Mouse (Mus musculus): ENCODE measurements at regions not wholly inside any gene's neighbourhood (a gene's known extent, or its start where the extent isn't known, plus 50 kb on each side); places are given as distances from the start of the nearest gene placed in this dataset.

- Histone ChIP-seq H3K4me2 (ENCODE audit: low read depth, low read length) (no peak overlapping the region), H3K36me3 (ENCODE audit: control insufficient read depth, insufficient read depth, low read length) (no peaks in the 10 kb centered on the region), H3K27ac (ENCODE audit: low read length) (no peak overlapping the region), H3K4me1 (ENCODE audit: control insufficient read depth, insufficient read depth, low read length) (peaks cover 7% of the 10 kb centered on the region; the same call in 1 of the 2 replicates), H3K9ac (ENCODE audit: low read depth, low read length) (no peak overlapping the region), H3K27me3 (replicated peaks; ENCODE audit: control insufficient read depth, insufficient read depth, low read length) (no peaks in the 10 kb centered on the region), H3K4me3 (ENCODE audit: low read length) (no peak overlapping the region), H3K9me3 (ENCODE audit: control insufficient read depth, low read length) (no peaks in the 10 kb centered on the region)
- peak; percentile 36; the same call in 1 of the 2 replicates for ATAC-seq
- WGBS: 63% methylated on average over 2 of the region's 2 CpGs
These were observed 233.1 kb downstream of the Qk start for GRCm38 (mm10) chr17:10086558-10086957.

DNA sequence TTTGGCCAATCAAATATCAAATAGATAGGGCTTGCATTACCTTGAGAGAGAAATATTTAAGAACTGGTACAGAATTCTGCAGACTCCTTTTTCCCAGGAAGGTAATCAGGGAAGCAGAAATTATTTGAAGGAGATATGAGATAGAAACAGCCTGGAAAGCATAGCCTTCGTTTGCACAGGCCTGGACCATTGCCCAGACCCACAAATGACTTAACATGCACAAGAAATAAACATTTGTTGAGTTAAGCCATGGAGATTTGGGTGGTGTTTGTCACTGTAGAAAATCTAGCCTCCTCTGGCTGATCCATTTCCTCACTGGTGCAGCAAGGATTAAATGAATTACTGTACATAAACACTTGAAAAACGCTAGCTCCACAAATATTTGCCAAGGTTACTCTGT lies 233.5 kb downstream of the Qk start:
- Histone ChIP-seq H3K36me3 (ENCODE audit: control insufficient read depth, insufficient read depth, low read length) (no peaks in the 10 kb centered on the region), H3K4me3 (ENCODE audit: low read length) (no peak overlapping the region), H3K4me1 (ENCODE audit: control insufficient read depth, insufficient read depth, low read length) (peaks cover 7% of the 10 kb centered on the region; the same call in 1 of the 2 replicates), H3K27ac (ENCODE audit: low read length) (0 out of 2 replicates have a peak overlapping the region, but pooled peaks have one; percentile 25), H3K27me3 (replicated peaks; ENCODE audit: control insufficient read depth, insufficient read depth, low read length) (no peaks in the 10 kb centered on the region), H3K4me2 (ENCODE audit: low read depth, low read length) (no peak overlapping the region), H3K9ac (ENCODE audit: low read depth, low read length) (no peak overlapping the region), H3K9me3 (ENCODE audit: control insufficient read depth, low read length) (no peaks in the 10 kb centered on the region)
- ATAC-seq: peak; percentile 82
- WGBS: 24% methylated on average over 2 of the region's 2 CpGs

GRCm38 (mm10) chr17:10081721-10082120 lies 237.9 kb downstream of the Qk start:
- Histone ChIP-seq H3K36me3 (ENCODE audit: control insufficient read depth, insufficient read depth, low read length) (no peaks in the 10 kb centered on the region), H3K4me1 (ENCODE audit: control insufficient read depth, insufficient read depth, low read length) (0 out of 2 replicates have a peak, but pooled peaks cover 3% of the 10 kb centered on the region), H3K4me2 (ENCODE audit: low read depth, low read length) (no peak overlapping the region), H3K27ac (ENCODE audit: low read length) (no peak overlapping the region), H3K9ac (ENCODE audit: low read depth, low read length) (no peak overlapping the region), H3K27me3 (replicated peaks; ENCODE audit: control insufficient read depth, insufficient read depth, low read length) (no peaks in the 10 kb centered on the region), H3K9me3 (ENCODE audit: control insufficient read depth, low read length) (no peaks in the 10 kb centered on the region), H3K4me3 (ENCODE audit: low read length) (no peak overlapping the region)
- 41% methylated on average over 10 of the region's 10 CpGs for WGBS
- ATAC-seq: no peak

DNA sequence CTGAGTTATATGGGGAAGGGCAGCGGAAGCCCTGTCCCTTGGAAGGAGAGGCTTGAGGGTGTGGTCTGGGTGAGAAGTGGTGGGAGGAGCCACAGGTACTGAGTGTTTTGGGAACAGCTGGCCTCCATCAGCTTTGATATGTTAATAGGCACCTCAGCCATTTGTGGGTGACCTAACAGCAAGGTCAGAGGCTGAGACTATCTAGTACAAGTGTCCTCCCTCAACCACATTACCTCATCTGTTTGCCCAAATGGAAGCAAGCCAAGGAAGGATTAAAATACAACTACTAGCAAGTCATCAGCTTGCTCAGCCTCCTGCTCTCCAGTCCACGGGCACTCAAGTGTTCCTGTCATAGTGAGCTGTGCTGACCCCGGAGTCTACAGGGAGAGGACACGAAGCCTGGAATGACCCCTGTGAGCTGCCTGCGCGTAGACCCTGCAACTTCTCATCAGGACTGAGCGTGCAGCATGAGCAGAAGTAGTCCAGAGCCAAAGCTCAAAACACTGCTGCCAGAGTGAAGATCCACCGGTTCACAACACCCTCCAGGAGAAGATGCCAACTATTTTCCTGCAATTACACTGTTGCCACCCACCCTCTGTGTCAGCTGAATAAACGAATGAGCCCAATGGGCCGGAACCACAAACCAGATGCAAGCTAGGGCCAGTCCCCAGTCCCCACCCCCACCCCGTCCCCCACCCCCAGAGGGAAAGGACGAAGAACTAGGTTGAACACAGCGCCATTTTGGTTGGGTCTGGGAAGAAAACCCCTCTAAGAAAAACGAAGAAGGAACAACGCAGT lies 239.6 kb downstream of the Qk start:
- no peaks in the 10 kb centered on the region for H3K9me3 ChIP-seq (ENCODE audit: control insufficient read depth, low read length)
- H3K4me1 ChIP-seq (ENCODE audit: control insufficient read depth, insufficient read depth, low read length): no peaks in the 10 kb centered on the region
- ATAC-seq: peak; percentile 52; the same call in 1 of the 2 replicates

DNA sequence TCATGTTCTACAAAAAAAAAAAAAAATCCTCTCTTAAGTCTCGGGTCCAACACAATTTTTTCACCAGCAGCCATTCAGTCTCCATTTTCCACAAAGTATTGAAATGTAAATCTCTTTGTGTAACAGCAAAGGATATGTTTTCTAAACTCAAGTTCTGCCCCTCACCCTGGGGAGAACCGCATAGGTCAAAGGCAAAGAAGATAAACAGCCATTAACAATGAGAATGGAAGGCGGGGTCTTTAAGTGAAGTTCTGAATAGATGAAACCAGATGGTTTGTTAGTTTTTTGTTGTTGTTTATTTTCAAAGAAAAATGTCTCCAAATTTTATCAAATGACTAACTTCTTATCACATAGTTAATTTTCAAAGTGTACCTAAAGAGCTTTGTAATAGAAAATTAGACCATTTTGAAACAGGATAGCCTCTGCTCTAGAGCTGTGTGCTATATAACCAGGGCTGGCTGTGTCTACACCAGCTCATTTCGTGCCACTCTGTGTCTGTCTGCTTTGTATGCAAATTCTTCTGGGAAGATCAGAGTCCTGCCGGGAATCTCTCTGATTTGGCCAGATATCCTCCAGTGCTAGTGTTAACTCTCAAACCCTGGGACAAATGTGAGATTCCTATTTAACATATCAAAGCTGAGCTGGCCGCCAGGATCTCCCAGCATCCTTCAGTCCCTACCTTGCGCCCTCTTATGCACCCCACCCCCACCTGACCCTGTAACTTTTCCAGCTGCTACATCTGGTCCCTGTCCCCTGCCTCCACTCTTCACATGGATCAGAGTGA lies 240.9 kb downstream of the Qk start:
- 45% methylated on average over 7 of the region's 7 CpGs for WGBS
- H3K4me1 ChIP-seq (ENCODE audit: control insufficient read depth, insufficient read depth, low read length): no peaks in the 10 kb centered on the region
- no peak overlapping the region for H3K27ac ChIP-seq (ENCODE audit: low read length)
- no peaks in the 10 kb centered on the region for H3K27me3 ChIP-seq (replicated peaks; ENCODE audit: control insufficient read depth, insufficient read depth, low read length)
- ATAC-seq: no peak
- no peak overlapping the region for H3K4me2 ChIP-seq (ENCODE audit: low read depth, low read length)
- H3K9me3 ChIP-seq (ENCODE audit: control insufficient read depth, low read length): no peaks in the 10 kb centered on the region
- no peak overlapping the region for H3K9ac ChIP-seq (ENCODE audit: low read depth, low read length)
- H3K36me3 ChIP-seq (ENCODE audit: control insufficient read depth, insufficient read depth, low read length): no peaks in the 10 kb centered on the region
- H3K4me3 ChIP-seq (ENCODE audit: low read length): no peak overlapping the region

More for the DNA sequence above, 239.6 kb downstream of the Qk start:
- Histone ChIP-seq H3K36me3 (ENCODE audit: control insufficient read depth, insufficient read depth, low read length) (no peaks in the 10 kb centered on the region), H3K4me3 (ENCODE audit: low read length) (no peak overlapping the region), H3K27me3 (replicated peaks; ENCODE audit: control insufficient read depth, insufficient read depth, low read length) (no peaks in the 10 kb centered on the region), H3K27ac (ENCODE audit: low read length) (no peak overlapping the region), H3K4me2 (ENCODE audit: low read depth, low read length) (no peak overlapping the region), H3K9ac (ENCODE audit: low read depth, low read length) (no peak overlapping the region)
- WGBS: 72% methylated on average over 15 of the region's 15 CpGs

- Histone ChIP-seq H3K4me3 (ENCODE audit: low read length) (no peak overlapping the region), H3K36me3 (ENCODE audit: control insufficient read depth, insufficient read depth, low read length) (no peaks in the 10 kb centered on the region), H3K27me3 (replicated peaks; ENCODE audit: control insufficient read depth, insufficient read depth, low read length) (no peaks in the 10 kb centered on the region), H3K4me1 (ENCODE audit: control insufficient read depth, insufficient read depth, low read length) (no peaks in the 10 kb centered on the region), H3K27ac (ENCODE audit: low read length) (no peak overlapping the region), H3K9ac (ENCODE audit: low read depth, low read length) (no peak overlapping the region), H3K9me3 (ENCODE audit: control insufficient read depth, low read length) (no peaks in the 10 kb centered on the region), H3K4me2 (ENCODE audit: low read depth, low read length) (no peak overlapping the region)
- no peak for ATAC-seq
These were observed 246.4 kb downstream of the Qk start for GRCm38 (mm10) chr17:10073301-10073700.

GRCm38 (mm10) chr17:10069251-10069650 lies 250.4 kb downstream of the Qk start:
- Histone ChIP-seq H3K27ac (ENCODE audit: low read length) (no peak overlapping the region), H3K9me3 (ENCODE audit: control insufficient read depth, low read length) (no peaks in the 10 kb centered on the region), H3K27me3 (replicated peaks; ENCODE audit: control insufficient read depth, insufficient read depth, low read length) (no peaks in the 10 kb centered on the region), H3K4me1 (ENCODE audit: control insufficient read depth, insufficient read depth, low read length) (no peaks in the 10 kb centered on the region), H3K4me2 (ENCODE audit: low read depth, low read length) (no peak overlapping the region), H3K9ac (ENCODE audit: low read depth, low read length) (no peak overlapping the region), H3K4me3 (ENCODE audit: low read length) (no peak overlapping the region), H3K36me3 (ENCODE audit: control insufficient read depth, insufficient read depth, low read length) (no peaks in the 10 kb centered on the region)
- ATAC-seq: no peak
- WGBS: 86% methylated on average over 3 of the region's 3 CpGs

GRCm38 (mm10) chr17:10065131-10065530 lies 254.5 kb downstream of the Qk start:
- H3K4me1 ChIP-seq (ENCODE audit: control insufficient read depth, insufficient read depth, low read length): no peaks in the 10 kb centered on the region
- H3K27ac ChIP-seq (ENCODE audit: low read length): no peak overlapping the region
- no peaks in the 10 kb centered on the region for H3K27me3 ChIP-seq (replicated peaks; ENCODE audit: control insufficient read depth, insufficient read depth, low read length)
- H3K4me2 ChIP-seq (ENCODE audit: low read depth, low read length): no peak overlapping the region
- no peak overlapping the region for H3K9ac ChIP-seq (ENCODE audit: low read depth, low read length)
- H3K36me3 ChIP-seq (ENCODE audit: control insufficient read depth, insufficient read depth, low read length): no peaks in the 10 kb centered on the region
- ATAC-seq: no peak
- H3K9me3 ChIP-seq (ENCODE audit: control insufficient read depth, low read length): no peaks in the 10 kb centered on the region
- WGBS: 79% methylated on average over 3 of the region's 3 CpGs
- no peak overlapping the region for H3K4me3 ChIP-seq (ENCODE audit: low read length)

DNA sequence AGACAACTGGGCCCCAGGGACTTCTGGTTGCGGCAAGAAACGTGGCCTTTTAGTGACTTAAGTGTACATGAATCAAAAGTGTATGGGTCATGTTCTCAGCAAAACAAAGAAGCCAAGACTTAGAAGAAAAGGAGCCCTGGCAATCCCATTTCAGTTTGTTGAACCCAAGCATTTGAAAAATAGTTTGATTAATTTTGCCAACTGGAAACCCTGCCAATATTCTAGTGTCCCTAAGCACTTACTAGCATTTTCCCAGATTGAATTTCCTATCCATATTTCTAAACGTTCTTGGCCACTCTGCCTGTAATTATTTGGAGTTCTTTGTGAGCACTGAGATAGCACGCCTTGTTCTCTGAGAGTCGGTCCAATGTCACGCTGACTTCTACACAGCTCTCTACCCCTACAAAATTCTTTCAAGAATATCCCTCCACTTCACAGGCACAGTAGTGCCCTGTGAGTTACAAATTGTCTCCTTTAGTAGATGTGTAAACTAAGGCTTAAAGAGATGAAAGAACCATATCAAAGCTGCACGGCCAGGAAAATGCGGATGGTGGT lies 257.0 kb downstream of the Qk start:
- Histone ChIP-seq H3K4me3 (ENCODE audit: low read length) (no peak overlapping the region), H3K9me3 (ENCODE audit: control insufficient read depth, low read length) (no peaks in the 10 kb centered on the region), H3K4me1 (ENCODE audit: control insufficient read depth, insufficient read depth, low read length) (no peaks in the 10 kb centered on the region), H3K36me3 (ENCODE audit: control insufficient read depth, insufficient read depth, low read length) (no peaks in the 10 kb centered on the region), H3K4me2 (ENCODE audit: low read depth, low read length) (no peak overlapping the region), H3K27me3 (replicated peaks; ENCODE audit: control insufficient read depth, insufficient read depth, low read length) (no peaks in the 10 kb centered on the region), H3K9ac (ENCODE audit: low read depth, low read length) (no peak overlapping the region), H3K27ac (ENCODE audit: low read length) (no peak overlapping the region)
- 72% methylated on average over 8 of the region's 8 CpGs for WGBS
- ATAC-seq: no peak

Measured in intestine, embryonic 16.5 days (tissue).